Mouse (Mus musculus) heart, postnatal 0 days (tissue): ENCODE data around the gene Ubash3b. TPM values are rescaled to one million over a fixed set of nuclear protein-coding genes. Genes with fewer than 3 reads are reported as not detected.

Source experiments
- ATAC-seq: fragments of 200-750 bp; cut with Nextera tagmentation; 2 replicates; pipeline ENCODE4 v1.8.0; 2017; ENCODE audit warnings: low read depth, moderate number of reproducible peaks, moderate library complexity; ENCODE audit not compliant: insufficient read depth
- DNase-seq: peaks from one replicate; pipeline ENCODE4 v3.0.0-alpha.2; 2016; ENCODE audit warnings: low spot score
- H3K27ac ChIP-seq: fragments of 300-500 bp; sonication (generic); 2 replicates; pipeline ENCODE4 v1.5.1; 2014; ENCODE audit warnings: low read depth, mild to moderate bottlenecking
- H3K27me3 ChIP-seq: fragments of 300-500 bp; sonication (generic); 2 replicates; pipeline ENCODE4 v1.6.1; 2014; ENCODE audit warnings: low read length, mixed read lengths; ENCODE audit not compliant: control insufficient read depth, insufficient read depth
- H3K36me3 ChIP-seq: fragments of 300-500 bp; sonication (generic); replicated peaks from 2 replicates; pipeline ENCODE4 v1.6.1; 2014; ENCODE audit warnings: low read length, mixed read lengths; ENCODE audit not compliant: control insufficient read depth, insufficient read depth
- H3K4me1 ChIP-seq: fragments of 300-500 bp; sonication (generic); 2 replicates; pipeline ENCODE4 v1.6.1; 2014; ENCODE audit warnings: antibody characterized with exemption; ENCODE audit not compliant: control insufficient read depth, insufficient read depth
- H3K4me2 ChIP-seq: fragments of 300-500 bp; sonication (generic); 2 replicates; pipeline ENCODE4 v1.6.1; 2014; ENCODE audit warnings: low read depth, mild to moderate bottlenecking, low read length, moderate library complexity
- H3K4me3 ChIP-seq: fragments of 300-500 bp; sonication (generic); 2 replicates; pipeline ENCODE4 v1.5.1; 2014; ENCODE audit warnings: low read depth, low read length
- H3K9ac ChIP-seq: fragments of 300-500 bp; sonication (generic); replicated peaks from 2 replicates; pipeline ENCODE4 v1.6.1; 2014; ENCODE audit warnings: low read depth, low read length, mixed read lengths
- H3K9me3 ChIP-seq: fragments of 300-500 bp; sonication (generic); replicated peaks from 2 replicates; pipeline ENCODE4 v1.6.1; 2016; ENCODE audit warnings: low read length; ENCODE audit not compliant: control insufficient read depth
- CTCF ChIP-seq: IDR thresholded peaks from 2 replicates; pipeline ENCODE4 v1.5.1; 2016; ENCODE audit warnings: antibody characterized with exemption, control low read depth, low read depth
- EP300 ChIP-seq: IDR thresholded peaks from 2 replicates; pipeline ENCODE4 v1.6.1; 2016; ENCODE audit warnings: antibody characterized with exemption, low read depth
- WGBS: fragments of 180-500 bp; shearing (Covaris S2); extraction: QIAGEN DNeasy Blood & Tissue Kit; methylation state at CpG from one replicate; pipeline ENCODE4 v1.1.7; 2014; 5-methylcytosine and 5-hydroxymethylcytosine counted together
- polyA plus RNA-seq: library from polyadenylated mRNA; unstranded; fragments of >200 nt; fragmentation: Nextera tagmentation; extraction: Ambion mirVana; gene quantifications from 2 replicates; pipeline ENCODE4 v1.2.1, GENCODE M21; 2015
- total RNA-seq: library from RNA; depleted of rRNA; stranded (reverse); fragments of >200 nt; gene quantifications from 2 replicates; pipeline ENCODE4 v1.2.3, GENCODE M21; 2014; ENCODE audit warnings: low replicate concordance

Gene Ubash3b
- total and polyA plus RNA-seq, 2 experiments from 2014 or later: 4.0 to 6.6 TPM

GRCm38 (mm10) chr9:41129802-41130480, 31.6 kb downstream of the Ubash3b start:
- Histone ChIP-seq H3K27ac (no peak overlapping the region), H3K9me3 (no peaks in the 10 kb centered on the region), H3K4me2 (no peak overlapping the region), H3K27me3 (no peaks in the 10 kb centered on the region), H3K4me1 (no peaks in the 10 kb centered on the region), H3K9ac (no peak overlapping the region), H3K36me3 (no peaks in the 10 kb centered on the region), H3K4me3 (no peak overlapping the region)
- DNase-seq (no peak), ATAC-seq (no peak)
- no peak for TF ChIP-seq CTCF
- 61% methylated on average over 10 of the region's 10 CpGs for WGBS

DNA sequence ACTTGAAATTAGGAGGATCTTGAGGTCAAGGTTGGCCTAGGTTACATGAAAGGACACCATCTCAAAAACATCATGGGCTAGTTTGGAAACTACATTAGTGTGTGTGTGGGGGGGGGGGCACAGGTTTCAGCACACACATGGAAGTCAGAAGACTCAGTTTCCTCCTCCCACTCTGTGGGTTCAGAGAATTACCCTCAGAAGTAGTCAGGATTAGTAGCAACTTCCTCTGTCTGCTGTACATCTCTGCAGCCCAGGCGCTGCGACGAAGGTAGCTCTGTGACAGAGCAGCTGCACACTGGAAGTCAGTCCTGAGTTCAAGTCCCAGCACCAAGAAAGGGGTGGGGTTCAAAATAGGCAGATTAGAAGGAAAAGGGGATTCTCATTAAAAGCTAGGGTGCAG, 32.2 kb downstream of the Ubash3b start:
- ATAC-seq: no peak

DNA sequence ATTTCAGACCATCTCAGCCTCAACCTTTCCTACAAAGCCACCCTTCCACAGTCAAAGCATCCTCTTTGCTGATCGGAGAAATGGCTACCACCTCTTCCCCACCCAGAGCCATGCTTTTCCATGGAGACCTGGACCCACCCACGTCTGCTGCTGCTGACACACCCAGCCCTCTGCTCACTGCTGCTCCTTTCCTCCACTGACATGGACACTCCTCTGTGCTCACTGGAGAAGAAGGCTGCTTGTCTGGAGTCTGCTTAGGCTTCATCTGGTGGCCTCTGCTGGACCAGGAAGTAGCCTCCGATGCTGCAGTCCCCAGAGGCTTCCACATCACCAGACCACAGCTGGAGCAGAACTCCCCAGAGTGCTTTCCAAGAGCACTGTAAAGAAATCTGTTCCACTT, 34.8 kb downstream of the Ubash3b start:
- 66% methylated on average over 3 of the region's 3 CpGs for WGBS

More for the DNA sequence above, 32.2 kb downstream of the Ubash3b start:
- Histone ChIP-seq H3K9me3 (no peaks in the 10 kb centered on the region), H3K27me3 (no peaks in the 10 kb centered on the region), H3K36me3 (no peaks in the 10 kb centered on the region), H3K27ac (no peak overlapping the region), H3K9ac (no peak overlapping the region), H3K4me3 (no peak overlapping the region), H3K4me1 (no peaks in the 10 kb centered on the region), H3K4me2 (no peak overlapping the region)
- TF ChIP-seq CTCF (no peak), EP300 (no peak)
- DNase-seq: no peak
- 97% methylated on average over 3 of the region's 3 CpGs for WGBS

GRCm38 (mm10) chr9:41124305-41124704, 37.2 kb downstream of the Ubash3b start:
- TF ChIP-seq EP300 (no peak), CTCF (no peak)
- ATAC-seq: no peak

More for the DNA sequence above, 34.8 kb downstream of the Ubash3b start:
- no peak overlapping the region for H3K27ac ChIP-seq
- no peak overlapping the region for H3K9ac ChIP-seq
- no peak for ATAC-seq
- H3K4me2 ChIP-seq: no peak overlapping the region
- H3K4me3 ChIP-seq: no peak overlapping the region
- peaks cover 11% of the 10 kb centered on the region for H3K4me1 ChIP-seq
- no peaks in the 10 kb centered on the region for H3K27me3 ChIP-seq
- no peaks in the 10 kb centered on the region for H3K9me3 ChIP-seq
- no peaks in the 10 kb centered on the region for H3K36me3 ChIP-seq
- DNase-seq: no peak
- no peak for TF ChIP-seq CTCF
- TF ChIP-seq EP300: no peak

GRCm38 (mm10) chr9:41122390-41123110, 38.9 kb downstream of the Ubash3b start:
- Histone ChIP-seq H3K27me3 (no peaks in the 10 kb centered on the region), H3K4me3 (no peak overlapping the region), H3K4me1 (peaks cover 17% of the 10 kb centered on the region), H3K27ac (peak overlapping the region; percentile 52), H3K36me3 (no peaks in the 10 kb centered on the region), H3K9me3 (no peaks in the 10 kb centered on the region), H3K9ac (no peak overlapping the region), H3K4me2 (no peak overlapping the region)
- DNase-seq: peak; percentile 51
- peak; percentile 40; the same call in 1 of the 2 replicates for ATAC-seq
- TF ChIP-seq EP300 (no peak), CTCF (no peak; the same call in 1 of the 2 replicates)
- WGBS: 43% methylated on average over 11 of the region's 11 CpGs

More at GRCm38 (mm10) chr9:41124305-41124704, 37.2 kb downstream of the Ubash3b start:
- no peaks in the 10 kb centered on the region for H3K36me3 ChIP-seq
- H3K9ac ChIP-seq: no peak overlapping the region
- no peak overlapping the region for H3K4me3 ChIP-seq
- H3K4me2 ChIP-seq: no peak overlapping the region
- H3K27ac ChIP-seq: no peak overlapping the region
- 89% methylated on average over 6 of the region's 6 CpGs for WGBS
- no peaks in the 10 kb centered on the region for H3K9me3 ChIP-seq
- no peak for DNase-seq
- H3K4me1 ChIP-seq: peaks cover 11% of the 10 kb centered on the region
- no peaks in the 10 kb centered on the region for H3K27me3 ChIP-seq
